Mouse (Mus musculus): Measurements from ENCODE around the gene Cldnd1. TPM values are rescaled to one million over a fixed set of nuclear protein-coding genes. Genes with fewer than 3 reads are reported as not detected.
A peak's percentile ranks its signal among the peaks of the same experiment; 100 is the strongest.

The Cldnd1 gene
- polyA plus RNA-seq, 1 experiment from 2014 or later = 120 TPM

GRCm38 (mm10) chr16:58715018-58715417, 12.7 kb upstream of the Cldnd1 start:
- WGBS = 79% methylated on average over 4 of the region's 4 CpGs
- Histone ChIP-seq H3K36me3 (no peaks in the 10 kb centered on the region), H3K4me3 (no peak overlapping the region), H3K4me2 (replicated peaks) (no peak overlapping the region), H3K27me3 (no peaks in the 10 kb centered on the region), H3K27ac (no peak overlapping the region), H3K9ac (no peak overlapping the region), H3K4me1 (no peaks in the 10 kb centered on the region), H3K9me3 (replicated peaks) (no peaks in the 10 kb centered on the region)
- no peak for ATAC-seq (ENCODE audit: low FRiP score)

- no peak within 1 kb of the TSS for H3K4me3 ChIP-seq
- no peaks in the 10 kb centered on the region for H3K9me3 ChIP-seq (replicated peaks)
- no peak within 1 kb of the TSS for H3K27ac ChIP-seq
- ATAC-seq (ENCODE audit: low FRiP score) = no peak
- H3K9ac ChIP-seq = no peak within 1 kb of the TSS
- H3K4me2 ChIP-seq (replicated peaks) = no peak within 1 kb of the TSS
- H3K4me1 ChIP-seq = no peaks in the 10 kb centered on the region
- WGBS = 89% methylated on average over 7 of the region's 7 CpGs
- H3K27me3 ChIP-seq = no peaks in the 10 kb centered on the region
- H3K36me3 ChIP-seq = no peaks in the 10 kb centered on the region
Observed at GRCm38 (mm10) chr16:58718666-58719120, 9.0 kb upstream of the Cldnd1 start, which contains the start of gene Gpr15. TSS of gene Gpr15 (minus strand) at chr16:58719070.

DNA sequence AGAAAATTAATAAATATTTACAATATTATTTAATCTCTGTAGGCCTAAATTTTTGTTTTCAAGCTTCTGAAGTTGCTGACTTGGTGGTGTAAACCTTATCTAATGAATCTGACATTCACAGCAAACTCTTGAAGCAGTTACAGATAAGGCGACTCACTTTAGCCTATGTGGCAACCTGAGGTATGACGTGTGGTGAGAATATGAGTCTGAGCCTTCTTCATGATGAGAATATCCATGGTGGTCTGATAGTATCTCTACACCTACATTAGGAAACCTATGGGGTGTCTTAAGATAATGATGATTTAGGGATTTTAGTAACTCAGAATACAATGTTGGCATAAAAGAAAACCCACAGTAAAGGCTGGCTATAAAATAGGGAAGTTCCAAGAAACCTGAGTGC, 5.4 kb upstream of the Cldnd1 start:
- Histone ChIP-seq H3K36me3 (no peaks in the 10 kb centered on the region), H3K27me3 (no peaks in the 10 kb centered on the region), H3K27ac (no peak overlapping the region), H3K4me1 (no peaks in the 10 kb centered on the region), H3K4me3 (no peak overlapping the region), H3K9ac (no peak overlapping the region), H3K4me2 (replicated peaks) (no peak overlapping the region), H3K9me3 (replicated peaks) (no peaks in the 10 kb centered on the region)
- ATAC-seq (ENCODE audit: low FRiP score) = no peak
- 89% methylated on average over 2 of the region's 2 CpGs for WGBS

- peaks cover 5% of the 10 kb centered on the region for H3K4me1 ChIP-seq
- no peaks in the 10 kb centered on the region for H3K27me3 ChIP-seq
- no peak for ATAC-seq (ENCODE audit: low FRiP score)
- H3K9me3 ChIP-seq (replicated peaks) = no peaks in the 10 kb centered on the region
- no peak overlapping the region for H3K27ac ChIP-seq
- WGBS = 83% methylated on average over 11 of the region's 11 CpGs
- H3K36me3 ChIP-seq = peaks cover 21% of the 10 kb centered on the region
- H3K4me3 ChIP-seq = no peak overlapping the region
- peak overlapping the region; percentile 38 for H3K4me2 ChIP-seq (replicated peaks)
- no peak overlapping the region for H3K9ac ChIP-seq
Observed at GRCm38 (mm10) chr16:58726680-58727476, 832 bp upstream of the Cldnd1 start.

DNA sequence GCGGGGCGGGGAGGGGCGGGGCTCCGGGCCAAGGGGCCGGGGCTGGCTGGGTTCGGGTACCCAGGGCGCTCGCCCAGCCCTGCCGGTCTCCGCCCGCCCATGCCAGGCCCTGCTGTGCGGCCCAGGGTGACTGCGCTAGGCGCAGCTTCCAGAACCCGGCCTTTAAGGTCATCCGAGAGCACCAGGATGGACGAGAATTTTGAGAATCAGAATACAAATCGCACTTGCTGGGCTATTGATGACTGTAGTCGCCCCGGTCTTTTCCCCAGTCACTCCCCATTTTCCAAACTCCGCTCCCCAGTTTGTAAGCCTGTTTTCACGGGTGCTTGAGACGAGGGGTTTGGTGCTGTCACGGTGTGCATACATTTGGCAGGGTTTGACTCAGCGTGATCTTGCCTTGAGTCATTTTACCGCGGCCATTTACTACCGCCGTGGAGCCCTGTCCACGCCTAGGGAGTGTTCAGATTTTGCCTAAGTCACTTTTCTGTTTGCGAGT, 514 bp downstream of the Cldnd1 start:
- peaks cover 5% of the 10 kb centered on the region for H3K4me1 ChIP-seq
- no peaks in the 10 kb centered on the region for H3K27me3 ChIP-seq
- WGBS = 1% methylated on average over 24 of the region's 31 CpGs
- peak overlapping the region; percentile 70 for H3K4me3 ChIP-seq
- H3K27ac ChIP-seq = peak overlapping the region; percentile 74
- peak overlapping the region; percentile 56 for H3K4me2 ChIP-seq (replicated peaks)
- H3K9ac ChIP-seq = peak overlapping the region; percentile 65
- no peaks in the 10 kb centered on the region for H3K9me3 ChIP-seq (replicated peaks)
- H3K36me3 ChIP-seq = peaks cover 31% of the 10 kb centered on the region
- peak; percentile 95 for ATAC-seq (ENCODE audit: low FRiP score)

DNA sequence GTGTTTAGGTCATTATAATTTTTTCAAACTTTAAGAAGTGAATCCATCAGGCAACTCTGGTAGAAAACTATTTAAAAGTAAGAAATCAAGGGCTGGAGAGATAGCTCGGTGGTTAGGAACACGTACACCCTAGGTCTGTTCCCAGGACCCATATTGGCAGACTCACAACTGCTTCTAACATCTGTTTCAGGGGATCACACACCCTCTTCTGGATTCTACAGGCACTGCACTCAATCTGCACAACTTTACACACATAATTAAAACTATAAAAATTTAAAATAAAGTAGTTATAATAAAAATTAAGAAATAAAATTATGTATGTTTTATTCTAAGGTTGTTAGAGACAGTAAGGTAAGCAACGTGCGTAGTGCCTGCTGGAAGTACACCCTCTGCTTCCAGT, 10.5 kb downstream of the Cldnd1 start:
- Histone ChIP-seq H3K27ac (no peak overlapping the region), H3K36me3 (peaks cover 13% of the 10 kb centered on the region), H3K9me3 (replicated peaks) (no peaks in the 10 kb centered on the region), H3K4me3 (no peak overlapping the region), H3K4me2 (replicated peaks) (no peak overlapping the region), H3K27me3 (no peaks in the 10 kb centered on the region), H3K4me1 (no peaks in the 10 kb centered on the region), H3K9ac (no peak overlapping the region)
- no peak for ATAC-seq (ENCODE audit: low FRiP score)
- WGBS = 90% methylated on average over 4 of the region's 4 CpGs

GRCm38 (mm10) chr16:58738800-58739199, 11.1 kb downstream of the Cldnd1 start:
- ATAC-seq (ENCODE audit: low FRiP score) = no peak

DNA sequence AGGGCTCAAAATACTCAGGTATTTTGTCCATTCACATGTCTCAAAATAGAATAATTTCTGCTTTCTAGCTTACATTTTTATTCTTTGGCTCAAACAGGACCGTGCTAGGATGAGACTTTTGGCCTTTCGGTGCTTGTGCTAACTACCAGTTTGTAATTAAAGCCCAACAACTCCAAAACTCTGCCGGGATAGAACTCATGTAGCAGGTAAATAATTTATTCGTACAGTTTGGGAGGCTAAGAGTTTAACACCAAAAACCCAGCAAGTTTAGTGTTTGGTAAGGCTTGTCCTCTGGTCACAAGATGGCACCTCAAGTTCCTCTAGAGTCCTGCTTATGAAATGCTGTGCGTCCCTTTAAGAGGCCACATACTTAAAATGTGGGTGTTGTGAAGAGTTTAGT, 13.0 kb downstream of the Cldnd1 start:
- no peak for ATAC-seq (ENCODE audit: low FRiP score)
- Histone ChIP-seq H3K9me3 (replicated peaks) (no peaks in the 10 kb centered on the region), H3K27me3 (no peaks in the 10 kb centered on the region), H3K9ac (no peak overlapping the region), H3K4me1 (no peaks in the 10 kb centered on the region), H3K27ac (no peak overlapping the region), H3K4me2 (replicated peaks) (no peak overlapping the region), H3K36me3 (no peaks in the 10 kb centered on the region), H3K4me3 (no peak overlapping the region)
- 97% methylated on average over 5 of the region's 5 CpGs for WGBS

More at GRCm38 (mm10) chr16:58738800-58739199, 11.1 kb downstream of the Cldnd1 start:
- H3K4me1 ChIP-seq = no peaks in the 10 kb centered on the region
- H3K27ac ChIP-seq = no peak overlapping the region
- H3K9me3 ChIP-seq (replicated peaks) = no peaks in the 10 kb centered on the region
- no peak overlapping the region for H3K4me2 ChIP-seq (replicated peaks)
- H3K36me3 ChIP-seq = peaks cover 11% of the 10 kb centered on the region
- no peak overlapping the region for H3K9ac ChIP-seq
- WGBS = 93% methylated on average over 1 of the region's 1 CpGs
- no peaks in the 10 kb centered on the region for H3K27me3 ChIP-seq
- H3K4me3 ChIP-seq = no peak overlapping the region

DNA sequence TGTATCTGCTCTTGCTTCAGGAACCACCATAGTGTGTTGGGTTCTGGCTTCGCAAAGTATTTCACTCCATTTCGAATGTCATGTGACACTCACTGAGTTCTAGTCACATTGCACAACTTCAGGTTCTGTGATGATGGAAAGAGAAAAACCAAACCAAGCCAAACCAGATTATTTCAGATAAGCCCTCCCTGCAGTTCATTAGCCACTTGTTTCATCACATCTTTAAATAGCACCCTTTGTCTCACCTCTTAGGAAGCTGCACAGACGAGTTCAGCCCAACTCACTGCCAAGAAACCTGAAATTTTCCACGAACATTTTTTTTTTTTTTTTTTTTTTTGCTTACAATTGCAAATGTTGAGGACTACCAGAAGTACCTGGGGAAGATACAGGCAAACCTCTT, 19.0 kb downstream of the Cldnd1 start:
- Histone ChIP-seq H3K27me3 (no peaks in the 10 kb centered on the region), H3K36me3 (no peaks in the 10 kb centered on the region), H3K9me3 (replicated peaks) (no peaks in the 10 kb centered on the region), H3K9ac (no peak overlapping the region), H3K4me3 (no peak overlapping the region), H3K4me1 (no peaks in the 10 kb centered on the region), H3K4me2 (replicated peaks) (no peak overlapping the region), H3K27ac (no peak overlapping the region)
- no peak for ATAC-seq (ENCODE audit: low FRiP score)
- 77% methylated on average over 4 of the region's 4 CpGs for WGBS

- Histone ChIP-seq H3K4me3 (no peak overlapping the region), H3K36me3 (no peaks in the 10 kb centered on the region), H3K27me3 (no peaks in the 10 kb centered on the region), H3K9ac (no peak overlapping the region), H3K4me2 (replicated peaks) (no peak overlapping the region), H3K4me1 (no peaks in the 10 kb centered on the region), H3K27ac (no peak overlapping the region), H3K9me3 (replicated peaks) (no peaks in the 10 kb centered on the region)
- 27% methylated on average over 1 of the region's 1 CpGs for WGBS
- ATAC-seq (ENCODE audit: low FRiP score) = no peak
Observed at GRCm38 (mm10) chr16:58751314-58751713, 23.6 kb downstream of the Cldnd1 start.

- H3K27ac ChIP-seq = no peak overlapping the region
- no peak overlapping the region for H3K9ac ChIP-seq
- H3K4me2 ChIP-seq (replicated peaks) = no peak overlapping the region
- no peaks in the 10 kb centered on the region for H3K9me3 ChIP-seq (replicated peaks)
- no peak for ATAC-seq (ENCODE audit: low FRiP score)
- H3K27me3 ChIP-seq = no peaks in the 10 kb centered on the region
- no peaks in the 10 kb centered on the region for H3K4me1 ChIP-seq
- no peak overlapping the region for H3K4me3 ChIP-seq
- H3K36me3 ChIP-seq = no peaks in the 10 kb centered on the region
Observed at GRCm38 (mm10) chr16:58756191-58756590, 28.5 kb downstream of the Cldnd1 start.

DNA sequence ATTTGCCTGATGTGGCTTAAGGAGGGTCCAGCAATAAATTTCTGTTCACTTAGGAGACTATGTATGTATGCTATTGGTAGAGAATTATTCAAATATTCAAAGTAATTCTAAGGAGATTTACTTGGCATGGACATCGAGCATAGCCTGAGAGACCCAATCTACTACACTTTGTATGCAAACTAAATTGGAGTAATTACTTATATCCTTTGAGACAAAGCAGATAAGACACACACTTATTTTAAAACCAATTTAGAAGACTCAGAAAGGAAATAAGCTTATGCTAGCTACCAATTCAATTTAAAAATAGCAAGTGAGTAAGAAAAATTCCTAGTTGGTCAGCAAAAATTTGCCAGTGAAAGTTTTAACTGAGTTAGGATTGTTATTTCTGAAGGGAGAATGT, 35.4 kb downstream of the Cldnd1 start, which contains the start of gene Olfr172:
Gene Olfr172 (minus strand): TSS at position 101 of the 400 bp plus-strand sequence.
- WGBS = 86% methylated on average over 1 of the region's 1 CpGs
- H3K4me1 ChIP-seq = no peaks in the 10 kb centered on the region
- H3K27ac ChIP-seq = no peak within 1 kb of the TSS
- H3K9ac ChIP-seq = no peak within 1 kb of the TSS
- ATAC-seq (ENCODE audit: low FRiP score) = no peak
- no peaks in the 10 kb centered on the region for H3K27me3 ChIP-seq
- no peak within 1 kb of the TSS for H3K4me3 ChIP-seq
- H3K4me2 ChIP-seq (replicated peaks) = no peak within 1 kb of the TSS
- H3K36me3 ChIP-seq = no peaks in the 10 kb centered on the region
- H3K9me3 ChIP-seq (replicated peaks) = no peaks in the 10 kb centered on the region

Data from hindbrain, embryonic 12.5 days (tissue).